Mouse (Mus musculus) forebrain, embryonic 15.5 days (tissue): Measurements from ENCODE around the gene Kifc3. TPM values are rescaled to one million over a fixed set of nuclear protein-coding genes. Genes with fewer than 3 reads are reported as not detected.
"Not testable (repeated sequence)": the region's sequence is repeated elsewhere in the genome, so short reads cannot be mapped to it uniquely, and the experiment has no call there.

Source experiments
- ATAC-seq: fragments of 200-750 bp; cut with Nextera tagmentation; replicated peaks from 2 replicates; pipeline ENCODE4 v1.8.0; 2017; ENCODE audit warnings: mild to moderate bottlenecking, moderate TSS enrichment, moderate library complexity
- H3K27ac ChIP-seq: fragments of 300-500 bp; sonication (generic); replicated peaks from 2 replicates; pipeline ENCODE4 v1.5.1; 2015; ENCODE audit warnings: mild to moderate bottlenecking, inconsistent platforms
- H3K27me3 ChIP-seq: fragments of 300-500 bp; sonication (generic); 2 replicates; pipeline ENCODE4 v1.6.1; 2015; ENCODE audit warnings: inconsistent platforms
- H3K36me3 ChIP-seq: fragments of 300-500 bp; sonication (generic); 2 replicates; pipeline ENCODE4 v1.6.1; 2015; ENCODE audit warnings: mild to moderate bottlenecking, inconsistent platforms
- H3K4me1 ChIP-seq: fragments of 300-500 bp; sonication (generic); 2 replicates; pipeline ENCODE4 v1.6.1; 2015; ENCODE audit warnings: inconsistent platforms
- H3K4me2 ChIP-seq: fragments of 300-500 bp; sonication (generic); replicated peaks from 2 replicates; pipeline ENCODE4 v1.6.1; 2015; ENCODE audit warnings: mild to moderate bottlenecking, inconsistent platforms
- H3K4me3 ChIP-seq: fragments of 300-500 bp; sonication (generic); 2 replicates; pipeline ENCODE4 v1.5.1; 2015; ENCODE audit warnings: mild to moderate bottlenecking, inconsistent platforms
- H3K9ac ChIP-seq: fragments of 300-500 bp; sonication (generic); replicated peaks from 2 replicates; pipeline ENCODE4 v1.6.1; 2015; ENCODE audit warnings: mild to moderate bottlenecking, inconsistent platforms
- H3K9me3 ChIP-seq: fragments of 300-500 bp; sonication (generic); 2 replicates; pipeline ENCODE4 v1.6.1; 2016; ENCODE audit warnings: inconsistent platforms
- whole genome bisulfite sequencing: fragments of 180-500 bp; shearing (Covaris S2); methylation state at CpG from one replicate; pipeline ENCODE4 v1.1.7; 2015; ENCODE audit warnings: mixed read lengths; 5-methylcytosine and 5-hydroxymethylcytosine counted together
- polyA plus RNA-seq: library from polyadenylated mRNA; unstranded; fragments of >200 nt; fragmentation: Nextera tagmentation; extraction: Ambion mirVana; gene quantifications from 2 replicates; pipeline ENCODE4 v1.2.1, GENCODE M21; 2015

Gene Kifc3
- polyA plus RNA-seq, 1 experiment from 2014 or later = 20.7 TPM

DNA sequence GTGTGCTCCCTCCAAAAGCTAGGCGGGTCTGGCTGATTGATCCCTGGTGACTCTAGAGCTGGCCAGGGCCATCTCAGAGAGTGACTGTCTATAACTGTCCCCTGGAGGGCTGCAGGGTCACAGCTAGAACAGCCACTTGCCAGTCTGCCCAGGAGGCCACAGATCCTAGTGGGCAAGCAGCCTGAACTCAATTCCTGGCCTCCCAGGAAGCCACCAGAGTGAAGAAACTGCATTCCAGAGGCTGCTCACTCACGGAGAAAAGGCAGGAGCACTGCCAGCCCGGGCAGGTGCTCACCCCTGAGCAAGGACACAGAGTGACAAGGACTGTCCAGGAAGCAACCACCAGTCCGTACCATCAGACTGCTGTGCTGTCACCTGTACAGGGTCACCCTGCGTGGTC lies 34.9 kb downstream of the Kifc3 start:
- no peak for ATAC-seq
- WGBS = 61% methylated on average over 5 of the region's 5 CpGs
- Histone ChIP-seq H3K9ac (no peak overlapping the region), H3K36me3 (no peaks in the 10 kb centered on the region), H3K4me3 (no peak overlapping the region), H3K4me1 (0 out of 2 replicates have a peak, but pooled peaks cover 4% of the 10 kb centered on the region), H3K4me2 (no peak overlapping the region), H3K9me3 (no peaks in the 10 kb centered on the region), H3K27me3 (no peaks in the 10 kb centered on the region), H3K27ac (no peak overlapping the region)

DNA sequence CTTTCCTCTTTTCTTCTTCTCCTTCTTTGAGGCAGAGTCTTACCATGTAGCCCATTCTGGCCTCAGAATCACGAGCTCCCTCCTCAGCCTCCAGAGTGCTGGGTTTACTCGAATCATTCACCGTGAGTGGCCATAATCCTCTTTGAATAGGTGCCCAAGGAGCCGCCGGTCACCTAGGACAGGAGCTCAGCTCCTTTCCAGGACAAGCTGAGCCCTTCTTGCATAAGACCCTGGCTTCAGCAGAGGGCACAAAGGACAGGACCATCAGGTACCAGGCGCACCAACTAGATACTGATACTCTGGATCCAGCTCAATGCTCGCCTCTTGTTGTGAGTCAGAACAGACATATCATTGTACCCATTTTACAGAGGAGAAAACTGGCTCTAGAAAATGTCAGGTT lies 36.2 kb downstream of the Kifc3 start:
- Histone ChIP-seq H3K9ac (no peak overlapping the region), H3K36me3 (no peaks in the 10 kb centered on the region), H3K27ac (no peak overlapping the region), H3K27me3 (no peaks in the 10 kb centered on the region), H3K9me3 (no peaks in the 10 kb centered on the region), H3K4me3 (no peak overlapping the region), H3K4me1 (no peaks in the 10 kb centered on the region), H3K4me2 (no peak overlapping the region)
- ATAC-seq = no peak
- 47% methylated on average over 7 of the region's 7 CpGs for WGBS

DNA sequence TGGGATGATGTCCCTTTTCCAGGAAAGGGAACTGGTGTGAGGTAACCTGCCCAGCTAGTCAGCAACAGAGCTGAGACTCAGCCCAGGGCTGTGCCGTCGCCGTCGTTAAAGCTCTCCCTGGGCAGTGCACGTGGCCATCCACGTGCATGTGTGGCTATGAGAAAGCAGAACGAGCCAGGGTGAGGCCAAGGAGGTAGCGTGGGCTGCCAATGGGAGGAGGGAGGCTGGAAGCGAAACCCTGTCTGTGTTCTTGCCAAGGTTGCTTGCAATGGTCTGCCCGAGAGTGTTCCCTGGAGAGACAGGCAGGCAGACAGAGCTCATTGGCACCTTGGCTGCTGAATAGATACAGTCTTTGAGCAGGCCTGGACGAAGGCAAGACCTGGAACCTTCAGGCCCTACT lies 36.7 kb downstream of the Kifc3 start:
- ATAC-seq = no peak
- Histone ChIP-seq H3K9ac (no peak overlapping the region), H3K27ac (no peak overlapping the region), H3K27me3 (no peaks in the 10 kb centered on the region), H3K4me1 (no peaks in the 10 kb centered on the region), H3K36me3 (no peaks in the 10 kb centered on the region), H3K4me3 (no peak overlapping the region), H3K4me2 (no peak overlapping the region), H3K9me3 (no peaks in the 10 kb centered on the region)
- WGBS = 51% methylated on average over 11 of the region's 11 CpGs

DNA sequence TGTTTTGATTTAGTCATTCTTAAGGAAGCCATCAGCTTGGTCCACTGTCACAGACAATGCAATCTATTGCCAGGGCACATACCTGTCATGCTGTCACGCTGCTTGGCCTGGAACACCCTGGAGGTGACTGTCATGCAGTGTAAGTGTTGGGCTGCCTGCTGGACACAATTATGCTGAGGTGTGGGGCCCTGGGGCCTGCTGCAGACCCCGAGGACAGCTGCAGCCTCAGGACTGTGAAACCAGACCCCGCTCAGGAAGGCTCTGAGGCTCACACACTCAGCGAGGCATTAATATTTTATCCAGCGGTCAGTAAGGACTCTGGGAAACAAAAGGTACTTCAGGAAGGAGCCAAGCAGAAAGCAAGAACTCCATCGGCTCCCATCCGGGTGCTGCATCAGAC lies 38.1 kb downstream of the Kifc3 start:
- H3K36me3 ChIP-seq = no peaks in the 10 kb centered on the region
- H3K9ac ChIP-seq = no peak overlapping the region
- H3K4me3 ChIP-seq = no peak overlapping the region
- H3K27me3 ChIP-seq = no peaks in the 10 kb centered on the region
- H3K4me1 ChIP-seq = no peaks in the 10 kb centered on the region
- no peak overlapping the region for H3K27ac ChIP-seq
- no peak for ATAC-seq
- H3K9me3 ChIP-seq = no peaks in the 10 kb centered on the region
- 57% methylated on average over 7 of the region's 7 CpGs for WGBS
- no peak overlapping the region for H3K4me2 ChIP-seq

DNA sequence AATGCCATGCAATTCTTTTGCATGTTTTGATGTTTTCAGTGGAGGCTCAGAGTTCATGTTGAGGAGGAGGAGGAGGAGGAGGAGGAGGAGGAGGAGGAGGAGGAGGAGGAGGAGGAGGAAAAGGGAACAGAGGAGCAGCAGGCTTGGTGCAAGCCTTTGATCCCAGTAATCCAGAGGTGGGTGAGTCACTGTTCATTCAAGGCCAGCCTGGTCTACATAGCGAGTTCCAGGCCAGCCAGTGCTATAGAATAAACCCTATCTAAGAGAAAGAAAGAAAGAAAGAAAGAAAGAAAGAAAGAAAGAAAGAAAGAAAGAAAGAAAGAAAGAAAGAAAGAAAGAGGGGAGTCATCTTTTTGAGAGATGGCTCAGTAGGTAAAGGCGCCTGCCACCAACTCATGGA lies 38.6 kb downstream of the Kifc3 start:
- H3K4me1 ChIP-seq, H3K9ac ChIP-seq, H3K27ac ChIP-seq, H3K4me3 ChIP-seq, H3K9me3 ChIP-seq, H3K27me3 ChIP-seq, ATAC-seq, H3K4me2 ChIP-seq, H3K36me3 ChIP-seq: not testable (repeated sequence)
- 86% methylated on average over 2 of the region's 2 CpGs for WGBS

DNA sequence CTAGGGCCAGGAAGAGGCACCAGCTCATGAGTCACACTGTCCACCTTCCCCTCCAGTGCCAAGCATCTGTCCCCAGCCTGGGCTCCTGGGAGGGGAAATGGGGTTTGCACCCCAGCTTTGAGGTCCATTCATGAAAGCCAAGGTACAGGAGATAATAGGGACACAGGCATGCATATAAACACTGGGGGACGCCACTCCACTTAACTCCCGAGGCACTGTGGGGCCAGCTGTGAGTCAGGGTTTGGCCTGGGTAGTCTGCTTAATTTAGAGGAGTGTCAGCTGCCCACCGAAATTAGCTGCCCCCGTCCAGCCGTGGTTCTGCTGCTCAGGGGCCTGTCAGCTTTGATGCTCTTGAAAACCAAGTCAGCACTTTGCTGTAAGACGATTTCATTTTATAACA lies 39.8 kb downstream of the Kifc3 start:
- H3K27me3 ChIP-seq = no peaks in the 10 kb centered on the region
- no peaks in the 10 kb centered on the region for H3K4me1 ChIP-seq
- H3K9ac ChIP-seq = no peak overlapping the region
- no peak overlapping the region for H3K4me2 ChIP-seq
- ATAC-seq = no peak
- no peaks in the 10 kb centered on the region for H3K36me3 ChIP-seq
- WGBS = 60% methylated on average over 6 of the region's 6 CpGs
- no peak overlapping the region for H3K4me3 ChIP-seq
- H3K9me3 ChIP-seq = no peaks in the 10 kb centered on the region
- no peak overlapping the region for H3K27ac ChIP-seq

DNA sequence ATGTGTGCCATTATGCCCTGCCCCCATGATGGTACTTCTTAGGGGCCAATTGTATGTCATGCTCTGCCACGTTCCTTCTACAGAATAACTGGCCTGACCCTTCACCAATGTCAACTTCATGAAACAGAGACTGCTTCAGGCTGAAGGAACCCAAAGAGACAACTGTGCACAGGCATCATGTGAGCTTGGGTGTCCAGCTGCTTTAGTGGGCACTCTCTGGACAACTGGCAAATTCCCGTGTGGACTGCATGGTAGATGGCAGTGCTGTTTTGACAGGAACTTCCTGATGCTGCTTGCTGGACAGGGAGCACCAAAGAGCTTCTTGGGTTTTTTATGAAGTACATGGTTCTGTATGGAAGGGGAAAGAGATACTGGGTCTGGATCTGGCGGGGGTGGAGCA lies 43.3 kb downstream of the Kifc3 start:
- Histone ChIP-seq H3K4me2 (no peak overlapping the region), H3K27ac (no peak overlapping the region), H3K27me3 (no peaks in the 10 kb centered on the region), H3K36me3 (no peaks in the 10 kb centered on the region), H3K9ac (no peak overlapping the region), H3K9me3 (no peaks in the 10 kb centered on the region), H3K4me1 (0 out of 2 replicates have a peak, but pooled peaks cover 5% of the 10 kb centered on the region), H3K4me3 (no peak overlapping the region)
- 80% methylated on average over 3 of the region's 3 CpGs for WGBS
- ATAC-seq = no peak

DNA sequence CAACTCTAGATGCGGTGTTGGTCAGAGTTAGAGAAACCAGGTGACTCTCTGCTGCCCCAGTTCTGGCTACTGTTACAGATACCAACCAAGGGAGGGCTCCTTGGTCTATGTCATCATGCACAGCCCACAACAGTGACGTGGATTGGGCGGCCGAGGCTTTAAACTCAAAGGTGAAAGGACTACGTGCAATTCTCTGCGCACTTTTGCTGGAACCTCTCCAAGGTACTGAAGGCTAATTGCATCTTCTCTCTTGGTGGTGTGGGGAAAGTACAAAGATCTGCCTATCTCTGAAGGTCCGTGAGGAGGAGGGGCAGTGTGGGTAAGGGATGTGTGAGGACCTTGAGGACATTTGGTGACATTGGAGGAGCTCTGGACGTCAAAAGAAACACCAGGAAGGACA lies 44.0 kb downstream of the Kifc3 start:
- WGBS = 84% methylated on average over 8 of the region's 8 CpGs

DNA sequence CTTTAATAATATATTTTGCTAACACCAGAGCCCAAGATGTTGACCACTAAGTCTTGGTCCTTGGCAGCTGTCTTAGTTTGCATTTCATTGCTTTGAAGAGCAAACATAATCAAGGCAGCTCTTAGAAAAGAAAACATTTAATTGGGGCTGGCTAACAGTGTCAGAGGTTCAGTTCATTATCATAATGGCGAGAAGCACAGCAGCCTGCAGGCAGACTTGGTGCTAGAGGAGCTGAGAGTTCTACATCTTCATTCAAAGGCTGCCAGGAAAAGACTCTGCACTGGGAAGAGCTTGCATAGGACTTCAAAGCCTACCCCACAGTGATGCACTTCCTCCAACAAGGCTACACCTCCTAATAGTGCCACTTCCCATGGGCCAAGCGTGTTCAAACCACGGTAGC lies 45.5 kb downstream of the Kifc3 start:
- Histone ChIP-seq H3K4me3 (no peak overlapping the region), H3K27ac (no peak overlapping the region), H3K4me2 (no peak overlapping the region), H3K4me1 (0 out of 2 replicates have a peak, but pooled peaks cover 5% of the 10 kb centered on the region), H3K9me3 (no peaks in the 10 kb centered on the region), H3K36me3 (no peaks in the 10 kb centered on the region), H3K27me3 (no peaks in the 10 kb centered on the region), H3K9ac (no peak overlapping the region)
- 35% methylated on average over 3 of the region's 3 CpGs for WGBS
- ATAC-seq = peak; percentile 41; the same call in 1 of the 2 replicates

More for the DNA sequence above, 44.0 kb downstream of the Kifc3 start:
- no peak overlapping the region for H3K4me2 ChIP-seq
- ATAC-seq = no peak
- no peak overlapping the region for H3K9ac ChIP-seq
- no peak overlapping the region for H3K27ac ChIP-seq
- no peaks in the 10 kb centered on the region for H3K36me3 ChIP-seq
- no peak overlapping the region for H3K4me3 ChIP-seq
- H3K9me3 ChIP-seq = no peaks in the 10 kb centered on the region
- H3K4me1 ChIP-seq = 0 out of 2 replicates have a peak, but pooled peaks cover 5% of the 10 kb centered on the region
- H3K27me3 ChIP-seq = no peaks in the 10 kb centered on the region

DNA sequence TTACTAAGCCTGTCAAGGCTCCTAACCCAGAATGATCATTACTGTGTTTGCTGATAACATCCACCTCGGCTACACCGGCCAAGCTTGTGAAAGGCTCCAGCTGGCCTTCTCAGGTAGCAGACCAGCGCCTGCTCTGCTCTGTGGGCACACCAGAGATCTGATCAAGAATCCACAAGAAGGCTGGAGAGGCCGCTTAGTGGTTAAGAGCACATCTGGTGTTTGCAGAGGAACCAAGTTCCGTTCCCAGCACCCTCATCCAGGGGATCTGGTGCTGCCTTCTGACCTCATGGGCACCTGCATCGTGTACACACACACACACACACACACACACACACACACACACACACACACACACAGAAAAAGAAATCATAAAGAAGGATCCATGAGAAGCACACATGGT lies 46.5 kb downstream of the Kifc3 start:
- Histone ChIP-seq H3K27ac (no peak overlapping the region), H3K9me3 (no peaks in the 10 kb centered on the region), H3K27me3 (no peaks in the 10 kb centered on the region), H3K9ac (no peak overlapping the region), H3K4me1 (0 out of 2 replicates have a peak, but pooled peaks cover 5% of the 10 kb centered on the region), H3K4me2 (no peak overlapping the region), H3K4me3 (no peak overlapping the region), H3K36me3 (no peaks in the 10 kb centered on the region)
- no peak for ATAC-seq
- WGBS = 92% methylated on average over 5 of the region's 6 CpGs

DNA sequence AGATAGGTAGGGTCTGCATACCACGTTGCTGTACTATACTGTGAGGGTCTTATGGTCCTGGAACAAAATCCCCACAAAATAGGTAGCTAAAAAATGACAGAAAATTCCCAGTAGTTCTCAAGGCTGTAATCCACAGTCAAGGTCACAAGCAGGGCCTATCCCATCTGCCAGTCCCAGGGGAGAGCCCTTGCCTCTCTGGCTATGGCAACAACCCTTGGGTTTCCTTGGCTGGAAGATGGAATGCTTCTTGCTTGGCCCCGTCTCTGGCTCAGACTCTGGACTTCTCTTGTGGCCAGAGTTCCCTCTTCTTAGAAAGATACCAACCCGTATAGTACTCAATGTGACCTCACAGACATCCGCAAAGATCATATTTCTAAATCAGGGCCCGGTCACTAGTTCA lies 47.3 kb downstream of the Kifc3 start:
- Histone ChIP-seq H3K4me2 (no peak overlapping the region), H3K9me3 (no peaks in the 10 kb centered on the region), H3K36me3 (no peaks in the 10 kb centered on the region), H3K4me1 (0 out of 2 replicates have a peak, but pooled peaks cover 5% of the 10 kb centered on the region), H3K4me3 (no peak overlapping the region), H3K9ac (no peak overlapping the region), H3K27me3 (no peaks in the 10 kb centered on the region), H3K27ac (no peak overlapping the region)
- ATAC-seq = no peak
- WGBS = 89% methylated on average over 5 of the region's 5 CpGs

DNA sequence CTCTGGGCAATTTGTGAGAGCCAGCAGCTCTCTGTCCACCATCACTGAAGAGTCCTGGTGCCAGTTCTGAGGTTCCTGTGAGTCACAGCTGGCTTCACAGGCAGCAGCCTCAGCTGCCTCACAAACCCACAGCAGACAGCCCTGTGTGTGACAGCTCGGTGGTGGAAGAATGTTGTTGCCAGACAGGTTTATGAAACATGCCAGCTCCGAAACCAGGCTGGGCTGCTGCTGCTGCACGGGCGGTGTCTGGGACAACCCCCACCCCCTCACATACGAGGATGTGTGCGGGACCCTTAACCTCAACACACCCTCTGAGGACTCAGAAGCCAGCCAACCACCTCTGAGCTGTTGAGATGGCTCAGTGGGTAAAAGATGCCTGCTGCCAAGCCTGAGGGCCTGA lies 48.0 kb downstream of the Kifc3 start:
- no peaks in the 10 kb centered on the region for H3K27me3 ChIP-seq
- H3K4me3 ChIP-seq = no peak overlapping the region
- ATAC-seq = no peak
- no peak overlapping the region for H3K27ac ChIP-seq
- WGBS = 86% methylated on average over 6 of the region's 6 CpGs
- H3K9me3 ChIP-seq = no peaks in the 10 kb centered on the region
- H3K9ac ChIP-seq = no peak overlapping the region
- no peaks in the 10 kb centered on the region for H3K36me3 ChIP-seq
- no peak overlapping the region for H3K4me2 ChIP-seq
- H3K4me1 ChIP-seq = 0 out of 2 replicates have a peak, but pooled peaks cover 5% of the 10 kb centered on the region

DNA sequence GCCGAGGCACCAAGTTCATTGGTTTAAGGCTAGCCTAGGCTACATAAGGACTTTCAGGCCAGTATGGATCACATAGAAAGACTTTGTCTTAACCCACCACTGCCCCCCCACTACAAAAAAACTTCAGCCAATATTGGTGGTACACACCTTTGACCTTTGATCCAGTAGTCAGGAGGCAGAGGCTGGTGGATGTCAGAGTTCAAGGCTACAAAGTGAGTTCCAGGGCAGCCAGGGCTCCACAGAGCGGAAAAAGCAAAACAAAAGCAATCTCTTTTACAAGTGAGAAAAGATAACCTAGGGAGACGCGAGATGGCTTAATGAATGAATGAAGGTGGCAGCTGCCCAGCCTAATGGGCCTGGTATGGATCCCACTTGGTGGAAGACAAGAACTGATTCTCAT lies 48.6 kb downstream of the Kifc3 start:
- Histone ChIP-seq H3K27ac (no peak overlapping the region), H3K36me3 (no peaks in the 10 kb centered on the region), H3K9ac (no peak overlapping the region), H3K4me3 (no peak overlapping the region), H3K9me3 (no peaks in the 10 kb centered on the region), H3K4me1 (0 out of 2 replicates have a peak, but pooled peaks cover 5% of the 10 kb centered on the region), H3K27me3 (no peaks in the 10 kb centered on the region), H3K4me2 (no peak overlapping the region)
- 73% methylated on average over 4 of the region's 4 CpGs for WGBS
- no peak for ATAC-seq
